ENCODE assay signal across 12 mouse cellular contexts in the genomic region with DNA sequence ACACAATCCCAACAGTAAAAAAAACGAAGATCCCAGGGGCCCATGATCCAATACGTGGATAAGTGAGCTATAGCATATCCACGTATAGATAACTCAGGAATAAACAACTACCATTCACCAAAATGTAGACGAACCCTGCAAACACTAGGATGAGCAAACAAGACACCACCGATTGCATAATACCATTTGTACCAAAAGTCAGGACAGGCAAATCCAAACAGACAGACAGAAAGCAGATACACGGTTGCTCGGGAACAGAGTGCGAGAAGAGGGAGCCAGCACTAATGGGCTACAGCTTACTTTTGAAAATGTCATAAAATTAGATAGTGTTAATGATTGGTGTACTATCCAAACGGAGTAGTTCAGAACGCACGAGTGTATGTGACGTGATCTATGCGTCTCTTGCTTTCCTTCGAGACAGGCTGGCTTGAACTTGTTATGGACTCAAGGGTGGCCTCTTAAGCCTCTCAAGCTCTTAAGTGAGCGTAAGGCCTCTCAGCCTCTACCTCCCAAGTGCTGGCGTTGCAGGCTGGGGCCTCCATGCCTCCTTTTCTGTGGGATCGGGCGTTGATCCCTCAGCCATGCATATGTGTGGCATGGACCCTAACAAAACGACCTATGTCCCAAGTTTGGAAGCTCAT.
"Had no signal": no experiment of that assay in that cellular context is flagged by ENCODE, and none has a peak within 500 bp of the region (broad histone marks: within the 10 kb centered on the region; RNA-seq: fewer than 3 reads in every experiment).

No protein-coding gene starts in this region.

- H3K27ac ChIP-seq: left cerebral cortex, adult 2 months; limb, embryonic 10.5 days; liver, embryonic 15.5 days; midbrain, embryonic 12.5 days; neural tube, embryonic 13.5 days; stomach, embryonic 15.5 days had no signal

- H3K4me3 ChIP-seq: left cerebral cortex, adult 2 months; limb, embryonic 10.5 days; liver, embryonic 15.5 days; midbrain, embryonic 12.5 days; neural tube, embryonic 13.5 days; stomach, embryonic 15.5 days had no signal

- H3K9me3 ChIP-seq: limb, embryonic 10.5 days; liver, embryonic 15.5 days; midbrain, embryonic 12.5 days; neural tube, embryonic 13.5 days; stomach, embryonic 15.5 days had no signal

- DNase-seq: kidney, adult 2 months; kidney, postnatal 25 days; retina, postnatal 1 day; thymus, postnatal 4 days had no signal

- H3K4me1 ChIP-seq: midbrain, embryonic 12.5 days; neural tube, embryonic 13.5 days; stomach, embryonic 15.5 days had no signal

- H3K4me2 ChIP-seq: liver, embryonic 15.5 days; midbrain, embryonic 12.5 days; neural tube, embryonic 13.5 days; stomach, embryonic 15.5 days had no signal

- H3K36me3 ChIP-seq: limb, embryonic 10.5 days; liver, embryonic 15.5 days; midbrain, embryonic 12.5 days; neural tube, embryonic 13.5 days; stomach, embryonic 15.5 days had no signal

- H3K9ac ChIP-seq: liver, embryonic 15.5 days; midbrain, embryonic 12.5 days; neural tube, embryonic 13.5 days; stomach, embryonic 15.5 days had no signal

- H3K27me3 ChIP-seq: liver, embryonic 15.5 days; neural tube, embryonic 13.5 days had no signal

- ATAC-seq: intestine, embryonic 16.5 days; midbrain, embryonic 16.5 days had no signal
